Mouse (Mus musculus) intestine, embryonic 16.5 days (tissue): Measurements from ENCODE around the gene Als2cr12. TPM values are rescaled to one million over a fixed set of nuclear protein-coding genes. Genes with fewer than 3 reads are reported as not detected.
A peak's percentile ranks its signal among the peaks of the same experiment; 100 is the strongest.

Experiments used
- ATAC-seq: fragments of 200-750 bp; cut with Nextera tagmentation; 2 replicates; pipeline ENCODE4 v1.8.0; 2017; ENCODE audit warnings: moderate TSS enrichment, moderate library complexity
- H3K27ac ChIP-seq: fragments of 300-500 bp; sonication (generic); 2 replicates; pipeline ENCODE4 v1.5.1; 2014; ENCODE audit warnings: mild to moderate bottlenecking, low read length
- H3K27me3 ChIP-seq: fragments of 300-500 bp; sonication (generic); replicated peaks from 2 replicates; pipeline ENCODE4 v1.6.1; 2014; ENCODE audit warnings: low read length, control low read depth, mixed read lengths; ENCODE audit not compliant: control insufficient read depth, insufficient read depth
- H3K36me3 ChIP-seq: fragments of 300-500 bp; sonication (generic); 2 replicates; pipeline ENCODE4 v1.6.1; 2014; ENCODE audit warnings: low read length, control low read depth; ENCODE audit not compliant: control insufficient read depth, insufficient read depth
- H3K4me1 ChIP-seq: fragments of 300-500 bp; sonication (generic); 2 replicates; pipeline ENCODE4 v1.6.1; 2014; ENCODE audit warnings: low read length, control low read depth, mixed read lengths; ENCODE audit not compliant: control insufficient read depth, insufficient read depth
- H3K4me2 ChIP-seq: fragments of 300-500 bp; sonication (generic); 2 replicates; pipeline ENCODE4 v1.6.1; 2014; ENCODE audit warnings: low read depth, low read length, control low read depth
- H3K4me3 ChIP-seq: fragments of 300-500 bp; sonication (generic); 2 replicates; pipeline ENCODE4 v1.5.1; 2014; ENCODE audit warnings: mild to moderate bottlenecking, low read length
- H3K9ac ChIP-seq: fragments of 300-500 bp; sonication (generic); 2 replicates; pipeline ENCODE4 v1.6.1; 2014; ENCODE audit warnings: low read depth, low read length
- H3K9me3 ChIP-seq: fragments of 300-500 bp; sonication (generic); 2 replicates; pipeline ENCODE4 v1.6.1; 2016; ENCODE audit warnings: low read length, control low read depth; ENCODE audit not compliant: control insufficient read depth
- WGBS: fragments of 180-500 bp; shearing (Covaris S2); extraction: QIAGEN DNeasy Blood & Tissue Kit; methylation state at CpG from one replicate; pipeline ENCODE4 v1.1.7; 2014; 5-methylcytosine and 5-hydroxymethylcytosine counted together
- polyA plus RNA-seq: library from polyadenylated mRNA; unstranded; fragments of >200 nt; fragmentation: Nextera tagmentation; extraction: Ambion mirVana; gene quantifications from 2 replicates; pipeline ENCODE4 v1.2.1, GENCODE M21; 2015

Als2cr12 gene
- polyA plus RNA-seq, 1 experiment from 2014 or later, result 1.8 TPM

GRCm38 (mm10) chr1:58720988-58721387 lies 25.2 kb upstream of the Als2cr12 start:
- Histone ChIP-seq H3K27ac (no peak overlapping the region), H3K4me2 (no peak overlapping the region), H3K9ac (no peak overlapping the region), H3K27me3 (no peaks in the 10 kb centered on the region), H3K4me1 (peaks cover 4% of the 10 kb centered on the region), H3K9me3 (no peaks in the 10 kb centered on the region), H3K36me3 (peaks cover 9% of the 10 kb centered on the region; the same call in 1 of the 2 replicates), H3K4me3 (no peak overlapping the region)
- no peak for ATAC-seq
- WGBS, result 72% methylated on average over 4 of the region's 4 CpGs

GRCm38 (mm10) chr1:58720090-58720489 lies 24.3 kb upstream of the Als2cr12 start:
- no peak overlapping the region for H3K4me3 ChIP-seq
- H3K27ac ChIP-seq, result no peak overlapping the region
- H3K9ac ChIP-seq, result no peak overlapping the region
- WGBS, result 84% methylated on average over 8 of the region's 8 CpGs
- no peaks in the 10 kb centered on the region for H3K9me3 ChIP-seq
- H3K27me3 ChIP-seq, result no peaks in the 10 kb centered on the region
- no peak for ATAC-seq
- peaks cover 9% of the 10 kb centered on the region; the same call in 1 of the 2 replicates for H3K36me3 ChIP-seq
- peaks cover 9% of the 10 kb centered on the region for H3K4me1 ChIP-seq
- H3K4me2 ChIP-seq, result no peak overlapping the region

- Histone ChIP-seq H3K27ac (no peak overlapping the region), H3K4me3 (no peak overlapping the region), H3K27me3 (no peaks in the 10 kb centered on the region), H3K4me1 (peaks cover 9% of the 10 kb centered on the region), H3K9me3 (no peaks in the 10 kb centered on the region), H3K36me3 (peaks cover 9% of the 10 kb centered on the region; the same call in 1 of the 2 replicates), H3K4me2 (no peak overlapping the region), H3K9ac (no peak overlapping the region)
- no peak for ATAC-seq
- 85% methylated on average over 7 of the region's 7 CpGs for WGBS
These were observed 23.7 kb upstream of the Als2cr12 start for GRCm38 (mm10) chr1:58719356-58719945.

- H3K9me3 ChIP-seq, result no peaks in the 10 kb centered on the region
- peaks cover 9% of the 10 kb centered on the region for H3K4me1 ChIP-seq
- no peak overlapping the region for H3K27ac ChIP-seq
- ATAC-seq, result no peak
- H3K4me2 ChIP-seq, result no peak overlapping the region
- H3K27me3 ChIP-seq, result no peaks in the 10 kb centered on the region
- H3K4me3 ChIP-seq, result no peak overlapping the region
- H3K9ac ChIP-seq, result no peak overlapping the region
- 94% methylated on average over 8 of the region's 8 CpGs for WGBS
- H3K36me3 ChIP-seq, result peaks cover 9% of the 10 kb centered on the region; the same call in 1 of the 2 replicates
These were observed 21.9 kb upstream of the Als2cr12 start for GRCm38 (mm10) chr1:58717589-58718270.

- no peak for ATAC-seq
- H3K27ac ChIP-seq, result no peak overlapping the region
- 96% methylated on average over 4 of the region's 4 CpGs for WGBS
- no peaks in the 10 kb centered on the region for H3K9me3 ChIP-seq
- H3K27me3 ChIP-seq, result no peaks in the 10 kb centered on the region
- no peak overlapping the region for H3K9ac ChIP-seq
- no peak overlapping the region for H3K4me3 ChIP-seq
- no peak overlapping the region for H3K4me2 ChIP-seq
- peaks cover 9% of the 10 kb centered on the region for H3K4me1 ChIP-seq
- peaks cover 6% of the 10 kb centered on the region; the same call in 1 of the 2 replicates for H3K36me3 ChIP-seq
These were observed 21.1 kb upstream of the Als2cr12 start for GRCm38 (mm10) chr1:58716883-58717220.

GRCm38 (mm10) chr1:58716162-58716882 lies 20.5 kb upstream of the Als2cr12 start:
- no peaks in the 10 kb centered on the region for H3K27me3 ChIP-seq
- ATAC-seq, result no peak
- 50% methylated on average over 7 of the region's 7 CpGs for WGBS
- no peaks in the 10 kb centered on the region for H3K9me3 ChIP-seq
- H3K27ac ChIP-seq, result no peak overlapping the region
- H3K9ac ChIP-seq, result no peak overlapping the region
- no peak overlapping the region for H3K4me3 ChIP-seq
- 0 out of 2 replicates have a peak overlapping the region, but pooled peaks have one; percentile 25 for H3K4me2 ChIP-seq
- H3K36me3 ChIP-seq, result peaks cover 6% of the 10 kb centered on the region; the same call in 1 of the 2 replicates
- peaks cover 9% of the 10 kb centered on the region for H3K4me1 ChIP-seq

- Histone ChIP-seq H3K27ac (no peak overlapping the region), H3K4me3 (no peak overlapping the region), H3K36me3 (peaks cover 6% of the 10 kb centered on the region; the same call in 1 of the 2 replicates), H3K4me2 (no peak overlapping the region), H3K9ac (no peak overlapping the region), H3K27me3 (no peaks in the 10 kb centered on the region), H3K9me3 (no peaks in the 10 kb centered on the region), H3K4me1 (peaks cover 9% of the 10 kb centered on the region)
- ATAC-seq, result no peak
These were observed 19.7 kb upstream of the Als2cr12 start for GRCm38 (mm10) chr1:58715536-58715935.

GRCm38 (mm10) chr1:58714361-58714760 lies 18.6 kb upstream of the Als2cr12 start:
- Histone ChIP-seq H3K4me1 (peaks cover 9% of the 10 kb centered on the region), H3K27me3 (no peaks in the 10 kb centered on the region), H3K9ac (peak overlapping the region; percentile 90), H3K36me3 (peaks cover 6% of the 10 kb centered on the region; the same call in 1 of the 2 replicates), H3K4me2 (peak overlapping the region; percentile 59), H3K27ac (peak overlapping the region; percentile 98), H3K4me3 (peak overlapping the region; percentile 76), H3K9me3 (no peaks in the 10 kb centered on the region)
- no peak for ATAC-seq
- 47% methylated on average over 1 of the region's 1 CpGs for WGBS

- Histone ChIP-seq H3K36me3 (peaks cover 6% of the 10 kb centered on the region; the same call in 1 of the 2 replicates), H3K9me3 (no peaks in the 10 kb centered on the region), H3K9ac (peak overlapping the region; percentile 90), H3K27me3 (no peaks in the 10 kb centered on the region), H3K4me3 (peak overlapping the region; percentile 76), H3K27ac (peak overlapping the region; percentile 98), H3K4me1 (peaks cover 9% of the 10 kb centered on the region), H3K4me2 (peak overlapping the region; percentile 59)
- 20% methylated on average over 4 of the region's 4 CpGs for WGBS
- no peak for ATAC-seq
These were observed 18.1 kb upstream of the Als2cr12 start for GRCm38 (mm10) chr1:58713893-58714231.
